Mouse (Mus musculus) thymus, adult 2 months (tissue): Measurements from ENCODE around the gene Zbtb7a. TPM values are rescaled to one million over a fixed set of nuclear protein-coding genes. Genes with fewer than 3 reads are reported as not detected.

Source experiments
- DNase-seq: peaks from one replicate; pipeline ENCODE4 v3.0.0; 2021
- H3K27ac ChIP-seq: fragments of 200-500 bp; 2 replicates; pipeline ENCODE4 v1.5.1; 2012; ENCODE audit warnings: low read length, control low read depth; ENCODE audit not compliant: control insufficient read depth, insufficient read depth
- H3K27me3 ChIP-seq: fragments of 200-500 bp; 2 replicates; pipeline ENCODE4 v1.6.1; 2012; ENCODE audit warnings: mild to moderate bottlenecking, low read length, moderate library complexity, mixed read lengths; ENCODE audit not compliant: control insufficient read depth, insufficient read depth
- H3K36me3 ChIP-seq: fragments of 200-500 bp; 2 replicates; pipeline ENCODE4 v1.6.1; 2012; ENCODE audit warnings: mild to moderate bottlenecking, low read length, moderate library complexity; ENCODE audit not compliant: control insufficient read depth, insufficient read depth
- H3K4me1 ChIP-seq: fragments of 200-500 bp; replicated peaks from 2 replicates; pipeline ENCODE4 v1.6.1; 2012; ENCODE audit warnings: low read length; ENCODE audit not compliant: control insufficient read depth, insufficient read depth
- H3K4me3 ChIP-seq: fragments of 200-500 bp; 2 replicates; pipeline ENCODE4 v1.5.1; 2012; ENCODE audit warnings: mild to moderate bottlenecking, low read length, control low read depth, moderate library complexity; ENCODE audit not compliant: control insufficient read depth, insufficient read depth
- CTCF ChIP-seq: fragments of 200-500 bp; IDR thresholded peaks from 2 replicates; pipeline ENCODE4 v1.5.1; 2012; ENCODE audit warnings: mild to moderate bottlenecking, control low read depth, low read length, moderate library complexity, borderline replicate concordance; ENCODE audit not compliant: control insufficient read depth, poor library complexity, insufficient read depth; ENCODE audit errors: extremely low read depth
- POLR2A ChIP-seq: fragments of 200-500 bp; IDR thresholded peaks from 2 replicates; pipeline ENCODE4 v1.6.1; 2012; ENCODE audit warnings: mild to moderate bottlenecking, low read length, control low read depth, moderate library complexity; ENCODE audit not compliant: control insufficient read depth, poor library complexity, insufficient read depth; ENCODE audit errors: extremely low read depth
- WGBS: fragments of 180-500 bp; shearing (Covaris S2); methylation state at CpG from one replicate; pipeline ENCODE4 v1.1.7; 2018; 5-methylcytosine and 5-hydroxymethylcytosine counted together
- polyA plus RNA-seq: library from polyadenylated mRNA; depleted of rRNA; stranded (reverse); fragments of >200 nt; gene quantifications from 2 replicates; pipeline ENCODE4 v1.2.3, GENCODE M21; 2012

Zbtb7a gene
- polyA plus RNA-seq, 1 experiment = 66.0 TPM

DNA sequence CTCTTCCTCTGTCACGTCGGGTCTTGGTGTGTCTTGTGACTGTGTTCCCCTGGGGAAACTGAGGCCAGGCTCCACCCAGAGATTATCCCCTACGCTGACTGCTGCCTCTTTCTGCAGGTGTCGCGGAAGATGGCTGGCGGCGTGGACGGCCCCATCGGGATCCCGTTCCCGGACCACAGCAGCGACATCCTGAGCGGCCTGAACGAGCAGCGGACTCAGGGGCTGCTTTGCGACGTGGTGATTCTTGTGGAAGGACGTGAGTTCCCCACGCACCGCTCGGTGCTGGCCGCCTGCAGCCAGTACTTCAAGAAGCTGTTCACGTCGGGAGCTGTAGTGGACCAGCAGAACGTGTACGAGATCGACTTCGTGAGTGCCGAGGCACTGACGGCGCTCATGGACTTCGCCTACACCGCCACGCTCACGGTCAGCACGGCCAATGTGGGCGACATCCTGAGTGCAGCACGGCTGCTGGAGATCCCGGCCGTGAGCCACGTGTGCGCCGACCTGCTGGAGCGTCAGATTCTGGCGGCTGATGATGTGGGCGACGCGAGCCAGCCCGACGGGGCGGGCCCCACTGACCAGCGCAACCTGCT lies 8.9 kb downstream of the Zbtb7a start:
- Histone ChIP-seq H3K4me3 (no peak overlapping the region), H3K36me3 (peaks cover 46% of the 10 kb centered on the region), H3K4me1 (peaks cover 28% of the 10 kb centered on the region), H3K27me3 (no peaks in the 10 kb centered on the region), H3K27ac (no peak overlapping the region)
- no peak for DNase-seq
- 98% methylated on average over 52 of the region's 52 CpGs for WGBS
- TF ChIP-seq CTCF (no peak), POLR2A (no peak)

DNA sequence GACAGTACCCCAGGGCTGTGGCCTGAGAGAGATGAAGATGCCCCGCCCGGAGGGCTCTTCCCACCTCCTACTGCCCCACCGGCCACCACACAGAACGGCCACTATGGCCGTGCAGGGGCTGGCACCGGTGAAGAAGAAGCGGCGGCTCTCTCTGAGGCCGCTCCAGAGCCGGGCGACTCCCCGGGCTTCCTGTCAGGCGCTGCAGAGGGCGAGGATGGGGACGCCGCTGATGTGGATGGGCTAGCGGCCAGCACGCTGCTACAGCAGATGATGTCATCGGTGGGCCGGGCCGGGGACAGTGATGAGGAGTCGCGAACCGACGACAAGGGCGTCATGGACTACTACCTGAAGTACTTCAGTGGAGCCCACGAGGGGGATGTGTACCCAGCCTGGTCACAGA lies 9.6 kb downstream of the Zbtb7a start:
- Histone ChIP-seq H3K4me1 (peaks cover 20% of the 10 kb centered on the region), H3K4me3 (no peak overlapping the region), H3K27ac (no peak overlapping the region), H3K27me3 (no peaks in the 10 kb centered on the region), H3K36me3 (peaks cover 53% of the 10 kb centered on the region)
- DNase-seq = no peak
- TF ChIP-seq CTCF (no peak), POLR2A (no peak)
- WGBS = 95% methylated on average over 27 of the region's 27 CpGs

DNA sequence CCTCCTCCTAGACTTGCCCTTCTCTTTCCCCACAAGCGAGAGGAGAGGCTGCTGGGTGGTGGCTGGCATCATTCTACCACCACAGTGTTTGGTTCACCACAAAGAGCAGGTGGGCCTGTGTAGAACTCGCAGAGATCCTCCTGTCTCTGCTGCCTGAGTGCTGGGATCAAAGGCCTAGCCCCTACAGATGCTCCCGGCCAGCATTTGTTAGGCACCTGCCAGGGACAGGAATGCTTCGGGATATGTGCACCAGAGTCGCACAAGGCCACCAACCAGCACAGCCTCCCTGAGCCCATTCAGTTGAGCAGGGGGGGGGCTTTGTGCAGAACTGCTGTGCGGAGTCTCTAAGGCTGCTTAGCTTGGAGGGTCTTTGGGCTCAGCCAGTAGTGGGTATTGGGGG lies 10.3 kb downstream of the Zbtb7a start:
- TF ChIP-seq CTCF = no peak
- no peak for TF ChIP-seq POLR2A
- Histone ChIP-seq H3K27me3 (no peaks in the 10 kb centered on the region), H3K4me3 (no peak overlapping the region), H3K36me3 (peaks cover 58% of the 10 kb centered on the region), H3K27ac (no peak overlapping the region), H3K4me1 (peaks cover 14% of the 10 kb centered on the region)
- WGBS = 88% methylated on average over 6 of the region's 6 CpGs
- no peak for DNase-seq

DNA sequence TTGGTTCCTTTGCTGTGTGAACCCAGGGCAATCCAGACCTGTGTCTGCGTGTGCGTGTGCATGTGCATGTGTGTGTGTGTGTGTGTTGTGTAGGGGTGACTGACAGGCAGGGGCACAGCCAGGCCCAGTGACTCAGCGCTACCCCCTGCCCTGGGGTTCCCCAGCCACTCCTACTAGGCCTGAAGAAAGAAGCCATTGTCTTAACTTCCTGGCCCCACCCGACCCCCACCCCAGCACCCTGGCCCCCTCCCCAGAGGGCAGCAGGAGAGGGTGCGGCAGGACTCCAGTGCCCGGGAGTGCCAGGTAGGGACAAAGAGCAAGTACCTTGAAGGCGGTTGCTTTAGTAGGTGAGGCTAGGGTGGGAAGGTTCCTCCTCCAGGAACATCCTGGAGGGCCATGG lies 10.8 kb downstream of the Zbtb7a start:
- WGBS = 92% methylated on average over 7 of the region's 7 CpGs
- no peak overlapping the region for H3K4me3 ChIP-seq

DNA sequence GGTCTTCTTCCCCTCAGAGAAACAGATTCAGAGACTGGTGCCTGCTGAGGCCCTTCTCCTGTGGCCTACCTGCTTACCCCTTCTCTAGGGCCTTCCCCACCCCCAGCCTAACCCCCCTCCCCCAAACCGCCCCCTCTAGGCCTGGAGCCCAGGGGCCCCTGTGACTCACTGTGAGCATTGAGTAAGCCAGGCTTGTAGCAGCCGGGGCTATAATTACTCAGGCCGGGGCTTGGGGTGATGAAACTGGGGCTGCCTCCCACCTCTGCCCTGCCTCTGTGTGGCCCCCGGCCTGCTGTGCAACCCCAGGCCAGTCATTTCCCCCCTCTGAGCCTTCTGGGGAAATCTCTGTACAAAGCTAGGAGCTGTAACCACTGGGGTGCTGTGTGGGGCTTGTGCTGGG lies 11.3 kb downstream of the Zbtb7a start:
- Histone ChIP-seq H3K4me1 (peaks cover 6% of the 10 kb centered on the region; the same call in 1 of the 2 replicates), H3K4me3 (no peak overlapping the region), H3K27me3 (no peaks in the 10 kb centered on the region), H3K27ac (no peak overlapping the region), H3K36me3 (peaks cover 61% of the 10 kb centered on the region)
- WGBS = 96% methylated on average over 4 of the region's 4 CpGs
- no peak for DNase-seq
- TF ChIP-seq CTCF (no peak), POLR2A (no peak)

More for the DNA sequence above, 10.8 kb downstream of the Zbtb7a start:
- no peak for TF ChIP-seq POLR2A
- no peak for TF ChIP-seq CTCF
- Histone ChIP-seq H3K4me1 (peaks cover 9% of the 10 kb centered on the region), H3K27me3 (no peaks in the 10 kb centered on the region), H3K27ac (no peak overlapping the region), H3K36me3 (peaks cover 61% of the 10 kb centered on the region)
- no peak for DNase-seq

DNA sequence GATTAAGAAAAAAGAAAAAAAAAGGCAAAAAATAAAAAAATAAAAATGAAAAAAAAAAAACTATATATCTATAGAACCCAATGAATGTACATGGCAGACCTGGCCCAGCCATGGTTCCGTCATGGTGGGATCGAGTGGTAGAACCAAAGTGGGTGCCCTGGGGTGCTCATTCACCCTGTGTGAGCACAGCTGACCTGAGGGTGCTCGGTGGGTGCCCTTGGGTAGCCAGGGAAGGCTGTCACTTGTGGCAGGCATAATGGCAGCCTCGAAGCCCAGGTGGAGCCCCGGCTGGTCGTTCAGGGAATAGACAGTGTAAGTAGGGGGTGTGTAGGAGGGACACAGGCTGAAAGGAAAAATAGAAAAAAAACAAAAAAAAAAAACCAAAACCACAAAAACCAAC lies 16.2 kb downstream of the Zbtb7a start:
- peaks cover 69% of the 10 kb centered on the region for H3K36me3 ChIP-seq
- no peak overlapping the region for H3K4me3 ChIP-seq
- no peaks in the 10 kb centered on the region for H3K27me3 ChIP-seq
- H3K27ac ChIP-seq = no peak overlapping the region
- 56% methylated on average over 6 of the region's 6 CpGs for WGBS
- TF ChIP-seq CTCF = no peak
- no peak for TF ChIP-seq POLR2A
- no peak for DNase-seq
- H3K4me1 ChIP-seq = no peaks in the 10 kb centered on the region

DNA sequence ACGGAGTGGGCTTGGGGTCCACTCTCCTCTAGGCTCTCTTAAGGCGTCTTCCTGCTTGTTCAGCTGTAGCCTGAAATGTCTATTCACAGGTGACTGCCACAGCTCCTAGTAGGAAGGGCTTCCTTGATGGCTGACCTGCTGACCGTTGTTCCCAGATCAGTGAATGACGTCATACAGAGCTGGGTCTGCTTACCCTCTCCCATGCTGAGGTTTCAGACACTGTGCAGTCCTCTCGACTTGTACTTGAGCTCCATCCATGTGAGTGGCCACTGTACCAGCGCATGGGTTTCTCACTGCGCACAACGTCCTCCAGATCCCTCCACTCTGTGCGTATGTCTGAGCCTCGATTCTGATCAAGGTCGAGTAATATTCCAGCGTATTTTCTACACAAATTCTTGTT lies 17.6 kb downstream of the Zbtb7a start:
- WGBS = 93% methylated on average over 12 of the region's 12 CpGs
- Histone ChIP-seq H3K4me3 (no peak overlapping the region), H3K27ac (no peak overlapping the region), H3K27me3 (no peaks in the 10 kb centered on the region), H3K36me3 (peaks cover 74% of the 10 kb centered on the region), H3K4me1 (no peaks in the 10 kb centered on the region)
- DNase-seq = no peak
- TF ChIP-seq POLR2A (no peak), CTCF (no peak)
